Mouse (Mus musculus): ENCODE results near the gene Maz.
A peak's percentile ranks its signal among the peaks of the same experiment; 100 is the strongest.

GRCm38 (mm10) chr7:127016971-127017949 is 9.6 kb downstream of the Maz start, which contains the start of gene Pagr1a:
- TF ChIP-seq CTCF (IDR thresholded peaks at IDR 0.05; ENCODE audit: low read depth, low read length) = peak; percentile 99
- no peak for TF ChIP-seq POLR2A (IDR thresholded peaks at IDR 0.05; ENCODE audit: borderline replicate concordance, low read depth, low read length)

Measured in bone marrow macrophage, adult 2 months (primary cell).